Mouse (Mus musculus): ENCODE data around the gene Fgd2.

- no peak for TF ChIP-seq CTCF (IDR thresholded peaks at IDR 0.05; ENCODE audit: low read depth)
- no peak for TF ChIP-seq EP300 (optimal IDR thresholded peaks at IDR 0.05)
These were observed 15.4 kb upstream of the Fgd2 start for GRCm38 (mm10) chr17:29345272-29345671.

Measured in stomach, postnatal 0 days (tissue).